Mouse (Mus musculus) inflammation-experienced regulatory T-cells, adult 6 months (primary cell): Measurements from ENCODE around the gene Mvb12b. TPM values are rescaled to one million over a fixed set of nuclear protein-coding genes. Genes with fewer than 3 reads are reported as not detected.

Experiments
- ATAC-seq: one replicate; pipeline ENCODE4 v1.8.0; 2017
- polyA plus RNA-seq, 3 experiments: library from polyadenylated mRNA; unstranded; fragments of 100-300 nt; shearing (Covaris generic); gene quantifications; one replicate each; pipeline ENCODE4 v1.2.1; 2017

Mvb12b gene
- polyA plus RNA-seq, 3 experiments from 2014 or later = 0.80 to 2.0 (median 1.9) TPM

DNA sequence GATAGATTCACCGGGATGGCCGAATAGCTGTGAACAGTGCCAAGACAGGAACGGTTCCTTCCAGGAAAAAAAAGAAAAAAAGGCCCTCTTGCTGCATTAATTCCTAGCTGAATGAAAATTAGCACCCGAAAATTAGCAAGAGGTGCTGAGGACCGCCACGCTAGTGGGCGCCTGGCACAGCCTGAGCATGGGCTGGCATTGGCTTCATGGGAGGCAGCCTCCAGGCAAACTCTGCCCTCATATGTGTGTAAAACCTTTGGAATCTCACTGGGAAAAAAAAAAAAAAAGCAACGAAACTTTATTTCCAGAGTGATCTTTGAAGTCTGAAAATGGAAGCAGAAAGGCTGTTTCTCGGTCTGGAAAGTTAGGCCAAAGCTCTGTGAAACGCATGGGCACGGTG lies 110.7 kb downstream of the Mvb12b start:
- no peak for ATAC-seq

DNA sequence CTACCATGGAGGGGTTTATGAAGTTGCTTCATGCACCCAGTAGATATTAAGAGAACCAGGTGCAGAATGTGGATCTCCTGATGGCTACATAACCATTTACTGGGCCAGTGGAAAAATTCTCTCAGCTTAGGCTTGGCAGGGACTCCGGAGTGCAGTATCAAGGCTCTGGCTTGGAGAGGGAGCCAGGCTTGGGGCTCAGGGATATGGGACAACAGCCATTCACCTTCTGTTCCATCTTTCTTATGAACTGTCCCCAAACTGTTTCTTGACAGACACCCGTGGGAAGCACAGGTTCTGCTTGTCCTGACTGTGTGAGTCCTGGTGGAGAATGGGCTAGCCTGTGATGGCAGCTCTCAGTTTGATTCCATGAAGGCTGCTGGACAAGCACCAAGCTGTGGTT lies 112.9 kb downstream of the Mvb12b start:
- ATAC-seq = no peak

DNA sequence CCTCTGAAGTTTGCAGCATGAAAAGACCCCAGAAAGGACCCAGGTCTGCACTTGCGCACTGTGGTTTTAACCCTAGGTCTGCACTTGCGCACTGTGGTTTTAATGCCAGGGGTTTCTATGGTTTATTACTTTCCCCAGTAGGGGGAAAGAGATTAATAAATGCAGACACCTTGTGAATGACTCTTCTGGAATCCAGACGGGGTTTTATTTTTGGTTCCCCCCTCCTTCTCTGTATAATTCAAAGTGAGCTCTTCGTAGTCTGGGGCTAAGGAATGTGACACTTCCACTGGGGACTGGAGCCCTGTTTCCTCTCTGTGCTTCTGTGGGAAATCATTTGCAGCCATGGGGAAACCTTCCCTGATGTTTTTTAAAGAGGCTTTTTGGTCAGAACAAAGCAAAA lies 113.6 kb downstream of the Mvb12b start:
- no peak for ATAC-seq

DNA sequence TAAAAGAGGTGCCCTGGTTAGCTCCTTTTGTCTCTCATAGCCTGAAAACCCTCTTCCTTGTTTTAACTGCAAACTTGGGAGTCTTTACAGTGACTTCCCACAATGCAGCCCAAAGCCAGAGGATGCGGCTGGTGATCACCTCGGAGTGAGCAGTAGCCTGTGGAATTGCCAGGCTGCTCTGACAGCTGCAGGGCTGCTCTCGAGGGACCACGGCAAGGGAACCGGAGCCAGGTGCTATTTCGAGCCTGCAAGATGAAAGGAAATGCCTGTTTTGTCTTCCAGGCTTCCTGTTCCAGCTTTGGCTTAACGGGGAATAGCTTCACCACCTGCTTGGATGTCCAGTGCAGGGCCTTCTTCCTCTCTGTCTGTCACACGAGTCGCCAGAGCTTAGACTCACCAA lies 115.3 kb downstream of the Mvb12b start:
- ATAC-seq = no peak

DNA sequence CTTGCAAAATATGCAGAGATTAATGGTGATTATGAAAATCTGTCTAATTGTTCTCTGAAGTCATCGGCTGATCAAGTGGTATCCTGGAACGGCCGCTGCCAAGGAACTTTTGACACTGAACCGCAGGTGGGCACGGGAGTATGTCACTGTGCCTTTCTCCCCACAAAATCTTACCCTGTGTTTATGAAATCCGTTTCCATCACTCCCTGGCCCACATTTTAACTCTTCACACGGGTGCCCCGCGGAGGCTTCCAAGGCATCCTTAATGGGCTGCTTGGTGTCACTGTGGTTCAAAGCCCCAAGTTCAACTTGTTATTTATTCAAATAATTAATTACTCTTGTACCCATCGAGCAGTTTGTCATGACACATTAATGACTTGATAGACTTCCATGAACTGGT lies 116.4 kb downstream of the Mvb12b start:
- ATAC-seq = no peak

DNA sequence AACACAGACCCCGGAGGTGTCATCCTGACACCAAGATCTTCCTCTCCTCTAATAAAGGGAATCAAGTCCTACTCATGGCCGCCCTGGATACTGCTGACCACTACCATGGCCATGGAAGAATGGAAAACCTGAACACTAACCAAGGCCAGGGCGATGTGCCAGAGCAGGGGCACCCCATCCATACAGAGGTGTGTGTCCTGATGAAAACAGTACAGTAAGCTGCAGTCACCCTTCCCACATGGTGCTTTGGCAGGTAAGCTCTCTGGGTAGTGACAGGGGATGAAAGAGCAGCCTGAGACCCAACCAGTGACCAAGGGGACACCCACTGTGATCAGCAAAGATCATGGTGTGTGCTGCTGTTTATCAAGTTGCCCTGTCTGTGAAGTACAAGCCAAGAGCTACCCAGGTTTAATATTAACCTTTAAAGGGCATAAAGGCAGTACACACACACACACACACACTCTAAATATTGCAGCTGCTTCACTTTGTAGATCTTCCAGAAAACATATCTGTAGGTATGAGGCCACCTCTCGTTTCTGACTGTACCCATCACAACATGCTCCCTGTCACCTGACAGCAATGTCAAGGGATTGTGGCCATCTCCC lies 117.1 kb downstream of the Mvb12b start:
- no peak for ATAC-seq

DNA sequence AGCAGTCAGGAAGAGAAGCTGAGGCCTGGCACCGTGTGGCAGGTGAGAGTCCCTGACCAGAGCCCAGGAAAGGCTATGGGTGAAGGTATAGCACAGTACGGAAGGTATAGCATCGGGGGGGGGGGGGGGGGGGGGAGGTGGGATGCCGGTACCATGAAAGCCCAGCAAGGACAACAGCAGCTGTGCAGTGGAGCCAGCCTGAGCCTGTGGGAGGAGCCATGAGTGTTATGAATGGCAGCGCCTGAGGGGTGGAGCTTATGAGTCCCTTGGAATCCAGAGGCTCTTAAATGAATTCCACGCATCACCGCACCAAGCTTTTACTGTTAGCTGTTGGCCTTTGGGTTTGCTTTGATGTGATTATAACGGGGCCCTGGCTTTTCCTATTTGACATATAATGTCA lies 123.3 kb downstream of the Mvb12b start:
- ATAC-seq = no peak

DNA sequence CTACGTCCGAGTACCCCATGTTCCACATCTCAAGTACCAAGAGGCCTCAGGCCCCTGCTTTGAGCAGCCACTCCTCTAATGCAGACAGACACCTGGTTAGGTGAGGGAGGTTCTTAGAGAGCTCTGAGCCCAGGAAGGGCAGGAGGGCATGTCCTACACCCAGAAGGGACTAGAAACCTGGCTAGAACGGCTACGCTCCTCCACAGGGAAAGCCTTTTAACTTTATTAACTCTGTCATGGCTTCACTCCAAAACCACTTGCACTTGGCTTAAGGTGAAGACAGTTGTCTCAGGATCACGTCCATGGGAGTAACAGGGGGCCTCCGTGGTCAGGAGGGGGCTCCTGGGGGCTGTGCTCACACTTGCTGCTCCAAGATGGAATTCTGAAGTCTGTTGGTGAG lies 125.5 kb downstream of the Mvb12b start:
- no peak for ATAC-seq

DNA sequence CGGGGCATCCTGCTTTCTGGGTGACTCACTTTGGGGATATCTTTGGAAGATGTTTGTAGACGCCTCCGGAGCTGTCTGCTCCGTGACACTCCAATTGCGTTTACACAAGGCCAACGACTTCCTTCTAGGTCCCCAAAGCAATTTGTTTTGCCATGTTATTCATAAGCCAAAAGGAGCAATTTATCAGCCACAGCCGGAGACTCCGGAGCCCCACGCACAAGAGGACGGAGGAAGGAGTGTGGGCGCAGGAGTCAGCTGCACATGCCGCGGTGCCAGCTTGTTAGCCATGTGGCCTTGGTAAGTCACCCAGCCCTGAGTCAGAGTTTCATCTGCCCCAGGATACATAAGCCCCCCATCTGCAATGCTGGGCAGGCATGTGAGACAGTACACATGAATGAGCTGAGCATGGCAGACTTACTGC lies 127.2 kb downstream of the Mvb12b start:
- no peak for ATAC-seq

DNA sequence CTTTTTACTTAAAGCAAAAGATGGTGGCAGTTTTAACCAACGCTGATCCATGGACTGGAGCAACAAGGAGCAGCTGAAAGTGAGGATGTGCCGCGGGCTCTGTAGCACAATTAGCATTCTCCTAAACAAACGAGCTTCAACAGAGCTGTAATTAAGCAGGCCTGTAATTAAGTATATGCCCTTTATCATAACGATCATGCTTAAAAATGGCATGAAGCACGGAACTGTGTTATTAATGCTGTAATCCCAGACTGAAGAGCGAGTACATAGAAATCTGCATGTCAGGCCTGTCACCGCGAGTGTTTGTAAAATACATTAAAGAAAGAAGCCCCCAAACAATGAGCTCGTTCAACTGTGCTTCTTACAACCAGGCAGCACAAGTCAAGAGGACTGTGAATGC lies 128.3 kb downstream of the Mvb12b start:
- ATAC-seq = no peak

DNA sequence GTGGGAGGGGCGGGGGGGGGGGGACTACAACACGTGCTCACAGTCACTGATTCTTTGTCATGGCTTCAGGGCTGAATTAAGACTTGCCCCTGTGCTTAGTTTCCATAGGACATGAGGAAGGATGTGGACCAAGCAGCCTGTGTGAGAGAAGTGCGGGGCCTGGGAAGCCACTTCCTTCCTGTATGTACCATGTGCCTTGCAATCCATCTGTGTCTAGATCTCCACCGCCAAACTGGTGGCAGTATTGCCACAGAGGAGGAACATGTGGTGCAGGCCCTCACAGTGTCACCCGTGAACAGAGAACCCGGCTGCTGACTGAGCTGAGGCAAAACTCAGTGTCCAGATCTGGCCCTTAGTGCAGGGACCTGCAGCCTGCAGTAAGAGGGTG lies 132.1 kb downstream of the Mvb12b start:
- ATAC-seq = peak; percentile 41

DNA sequence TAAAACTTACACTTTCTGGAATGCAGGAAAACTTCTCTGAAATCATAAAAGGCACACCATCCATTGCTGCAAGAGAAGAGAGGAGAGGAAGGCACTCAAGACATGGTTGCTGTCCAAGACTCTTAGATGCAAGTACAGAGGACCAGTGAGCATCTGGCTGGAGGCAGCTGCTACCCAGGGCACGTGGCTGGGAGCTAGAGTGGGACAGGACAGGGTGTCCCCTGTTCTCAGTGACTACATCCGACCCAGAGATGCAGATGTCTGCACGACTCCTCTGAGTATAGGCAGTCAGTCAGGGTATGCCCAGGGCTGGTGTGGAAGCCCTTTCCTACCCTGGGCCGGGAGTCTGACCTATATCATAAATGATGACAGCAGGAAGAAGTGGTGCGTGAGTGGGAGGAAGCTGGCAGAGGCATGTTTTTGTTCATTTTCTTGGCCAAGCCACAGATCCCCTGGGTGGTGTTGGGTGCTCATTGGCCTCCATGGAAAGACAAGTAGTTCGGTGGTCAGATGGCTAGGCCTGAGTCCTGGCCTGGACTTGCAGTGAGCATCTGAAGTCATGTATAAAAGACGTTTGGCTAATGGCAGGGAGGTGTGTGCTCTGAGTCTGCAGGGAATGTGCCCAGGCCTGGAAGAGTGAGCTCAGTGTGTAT lies 132.6 kb downstream of the Mvb12b start:
- ATAC-seq = no peak

DNA sequence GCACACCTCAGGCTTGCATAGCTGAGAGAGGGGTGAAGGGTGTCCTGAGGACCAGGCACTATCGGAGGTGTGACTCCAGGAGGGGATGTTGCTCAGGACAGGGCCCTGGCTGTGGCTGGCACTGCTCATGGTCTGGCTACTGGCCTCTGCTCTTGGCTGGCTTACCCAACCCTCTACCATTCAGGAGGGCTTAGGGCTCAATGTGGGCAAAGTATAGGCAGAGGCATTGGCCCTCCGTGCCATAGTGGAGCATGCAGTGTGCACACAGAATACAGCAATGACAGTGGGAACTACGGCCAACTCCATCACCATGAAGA lies 133.5 kb downstream of the Mvb12b start:
- ATAC-seq = no peak

DNA sequence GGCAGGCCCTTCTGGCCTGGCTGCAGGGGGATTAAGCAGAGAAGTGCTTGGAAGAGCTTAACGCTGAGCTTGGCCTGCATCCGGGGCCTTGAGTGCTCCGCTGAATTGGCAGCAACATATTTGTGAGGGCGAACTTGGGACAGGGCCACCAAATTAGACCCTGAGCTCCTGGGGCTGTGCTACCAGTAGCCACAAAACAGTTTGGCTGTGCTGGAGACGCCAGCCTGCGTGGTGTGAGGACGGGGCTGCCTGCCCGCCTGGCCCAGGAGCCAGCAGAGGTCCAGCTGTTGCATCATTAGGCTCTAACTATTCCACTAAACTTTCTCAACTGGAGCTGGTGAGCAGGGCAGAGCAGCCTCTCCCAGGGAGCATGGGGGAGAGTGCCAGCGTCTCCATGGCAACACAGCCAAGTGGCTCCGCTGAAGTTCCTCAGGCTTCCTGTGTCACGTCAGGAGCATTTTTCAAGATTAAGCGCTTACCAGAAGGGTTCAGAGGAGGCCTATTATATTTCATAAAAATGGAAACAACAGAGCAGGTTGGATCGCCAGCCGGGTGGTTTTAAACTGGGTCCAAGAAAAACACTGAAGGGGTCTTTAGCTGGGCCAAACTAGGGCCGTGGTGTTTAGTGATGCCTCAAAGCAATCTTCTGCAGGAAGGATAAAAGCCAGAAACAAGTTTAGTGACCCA lies 134.0 kb downstream of the Mvb12b start:
- ATAC-seq = no peak

DNA sequence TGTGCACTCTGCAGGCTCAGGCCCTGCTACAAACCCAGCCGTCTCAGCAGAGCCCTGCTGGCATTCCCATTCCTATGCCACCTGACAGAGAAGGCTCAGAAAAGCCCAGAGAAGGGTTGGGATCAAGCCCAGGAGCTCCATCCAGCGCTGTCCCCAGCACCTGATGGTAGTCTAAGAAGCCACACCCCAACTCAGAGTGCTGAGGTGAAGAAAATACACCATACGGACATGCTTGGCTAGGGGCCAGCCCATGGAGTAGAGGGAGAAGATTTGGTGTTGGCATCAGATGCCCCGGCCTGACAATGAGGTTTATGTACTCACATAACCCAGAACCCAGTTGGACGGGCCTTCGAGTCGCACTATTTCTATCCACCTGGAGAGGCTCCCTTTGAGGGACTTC lies 137.1 kb downstream of the Mvb12b start:
- no peak for ATAC-seq

DNA sequence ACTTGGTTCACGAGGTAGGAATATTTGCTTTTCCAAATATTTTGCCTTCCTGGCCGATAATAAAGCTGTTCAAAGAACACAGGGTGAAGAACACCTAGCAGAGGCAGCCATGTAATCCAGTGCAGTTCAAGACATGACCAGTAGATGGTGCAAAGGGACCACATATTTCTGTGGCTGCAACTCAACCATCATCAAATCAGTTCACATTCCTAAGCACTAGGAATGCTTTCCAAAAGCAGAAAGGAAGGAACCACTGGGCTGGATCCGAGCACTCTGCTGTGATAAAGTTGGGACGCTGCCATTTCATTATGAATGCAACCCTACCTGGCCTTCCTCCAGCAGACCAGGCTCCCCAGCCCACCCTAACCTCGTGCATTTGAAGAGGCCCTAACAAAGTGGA lies 141.3 kb downstream of the Mvb12b start:
- no peak for ATAC-seq

DNA sequence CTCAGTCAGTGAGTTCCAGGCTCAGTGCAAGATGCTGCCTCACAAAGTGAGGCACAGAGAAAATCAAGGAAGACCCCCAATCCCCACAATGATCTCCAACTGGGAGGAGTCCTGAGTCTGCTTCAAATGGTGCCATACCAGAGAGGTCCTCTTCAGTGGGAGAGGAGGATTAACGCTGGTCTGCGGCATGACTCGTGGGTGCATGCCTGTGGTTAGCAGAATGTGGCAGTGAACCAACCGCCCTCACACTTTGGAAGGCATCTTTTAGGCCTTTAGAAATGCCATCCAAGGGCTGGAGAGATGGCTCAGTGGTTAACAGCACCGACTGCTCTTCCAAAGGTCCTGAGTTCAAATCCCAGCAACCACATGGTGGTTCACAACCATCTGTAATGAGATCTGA lies 142.0 kb downstream of the Mvb12b start:
- ATAC-seq = no peak

DNA sequence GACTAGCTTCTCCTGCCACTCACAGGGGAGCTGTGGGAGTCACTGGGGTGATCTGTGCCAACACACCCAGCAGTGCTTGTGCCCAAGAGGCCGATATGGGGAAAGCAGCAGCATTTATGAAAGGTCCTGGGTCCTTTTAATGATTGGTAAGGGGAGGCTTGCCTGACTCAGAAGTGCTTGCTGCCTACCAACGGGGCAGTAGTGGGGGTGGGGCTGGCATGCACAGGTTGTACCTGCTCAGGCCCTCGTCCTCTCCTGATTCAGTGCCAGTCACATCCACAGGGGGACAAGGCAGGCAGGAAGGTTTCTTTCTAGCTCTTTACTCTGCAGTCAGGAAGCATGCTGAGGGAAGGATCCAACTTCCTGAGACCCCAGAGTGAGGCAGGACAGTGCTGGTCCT lies 150.6 kb downstream of the Mvb12b start:
- no peak for ATAC-seq

DNA sequence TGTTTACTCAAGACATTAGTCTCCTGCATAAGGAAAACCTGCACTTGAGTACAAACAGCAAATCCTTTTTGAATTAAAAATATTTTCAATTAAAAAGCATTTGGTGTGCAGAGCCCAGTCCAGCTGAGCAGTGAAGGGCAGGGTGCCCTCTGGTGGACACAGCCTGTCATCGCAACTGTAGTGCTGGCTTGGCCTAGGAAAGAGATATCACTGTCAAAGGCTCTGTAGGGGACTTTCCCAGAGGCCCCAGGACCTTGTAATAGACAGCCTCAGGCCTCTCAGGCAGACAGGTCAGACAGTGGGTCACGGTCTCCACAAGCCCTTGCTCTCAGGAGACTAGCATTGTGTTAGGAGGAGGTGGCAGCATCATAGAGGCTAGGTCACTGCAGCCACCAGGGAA lies 151.0 kb downstream of the Mvb12b start:
- ATAC-seq = peak; percentile 35

DNA sequence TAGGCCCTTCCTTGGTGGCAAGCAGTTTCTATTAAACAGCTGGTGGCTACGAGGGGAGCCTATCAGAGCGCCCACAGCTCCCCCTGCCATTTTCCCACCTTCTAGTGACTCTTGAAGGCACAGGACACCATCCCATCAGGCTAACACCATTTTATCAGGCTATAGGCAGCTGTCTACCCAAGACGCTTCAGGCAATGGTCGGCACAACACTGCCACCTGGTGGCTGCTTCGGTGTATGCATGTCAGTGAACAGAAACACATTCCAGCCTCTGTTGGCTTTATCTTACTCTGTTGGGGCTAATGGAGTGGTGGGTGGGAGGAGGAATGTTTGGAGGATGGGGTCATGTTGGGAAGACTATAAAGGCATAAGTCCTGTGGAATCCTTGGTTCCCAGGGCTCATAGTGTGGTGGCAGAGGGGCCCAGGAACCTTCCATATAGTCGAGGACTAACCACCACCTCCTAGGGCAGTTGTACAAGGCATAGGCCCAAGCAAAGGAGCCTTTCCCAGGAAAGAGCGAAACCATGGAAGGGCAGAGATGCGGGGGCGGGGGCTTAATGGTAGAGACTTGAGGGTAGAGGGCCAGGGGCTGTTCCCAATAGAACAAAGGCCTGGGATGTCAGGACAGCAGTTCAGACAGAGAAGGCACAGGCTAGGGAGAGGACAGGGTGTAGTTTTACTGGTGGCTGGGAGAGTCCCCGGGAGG lies 152.8 kb downstream of the Mvb12b start:
- no peak for ATAC-seq

DNA sequence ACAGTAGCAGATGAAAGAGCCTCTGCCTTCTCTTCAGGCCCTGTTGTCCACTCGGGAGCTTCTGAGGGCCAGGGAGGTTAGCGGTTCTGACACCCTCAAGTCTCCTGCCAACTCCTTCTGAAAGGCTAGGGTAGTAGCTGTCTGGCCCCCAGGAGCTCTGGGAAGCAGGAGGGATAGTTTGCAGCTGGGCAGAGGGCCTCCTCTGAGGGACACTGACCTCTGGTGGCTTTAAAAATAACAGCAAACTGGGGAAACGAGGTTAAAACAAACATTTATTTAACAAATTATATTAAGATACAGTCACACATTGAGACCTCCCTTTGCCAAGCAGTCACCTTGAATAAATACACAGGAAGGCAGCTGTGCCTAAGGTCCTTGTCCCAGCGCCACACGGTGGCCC lies 158.0 kb downstream of the Mvb12b start:
- ATAC-seq = no peak

DNA sequence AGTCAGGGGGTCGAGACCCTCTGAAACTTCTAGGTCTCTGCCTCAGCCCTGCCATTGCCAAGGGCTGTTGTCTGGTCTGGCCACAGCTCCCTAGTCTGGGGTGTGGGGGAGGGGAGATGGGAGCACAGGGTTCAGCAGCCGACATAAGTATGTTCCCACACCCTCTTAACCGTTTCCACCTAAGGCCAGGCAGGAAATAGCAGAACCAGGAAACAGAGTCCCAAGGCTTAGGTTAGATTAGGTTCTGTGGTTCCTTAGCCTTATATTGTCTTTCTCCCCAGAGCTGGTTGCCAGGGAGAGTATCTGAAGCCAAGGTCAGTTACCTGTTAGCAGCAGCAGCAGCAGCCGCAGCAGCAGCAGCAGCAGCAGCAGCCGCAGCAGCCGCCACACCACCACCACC lies 160.5 kb downstream of the Mvb12b start:
- ATAC-seq = no peak

DNA sequence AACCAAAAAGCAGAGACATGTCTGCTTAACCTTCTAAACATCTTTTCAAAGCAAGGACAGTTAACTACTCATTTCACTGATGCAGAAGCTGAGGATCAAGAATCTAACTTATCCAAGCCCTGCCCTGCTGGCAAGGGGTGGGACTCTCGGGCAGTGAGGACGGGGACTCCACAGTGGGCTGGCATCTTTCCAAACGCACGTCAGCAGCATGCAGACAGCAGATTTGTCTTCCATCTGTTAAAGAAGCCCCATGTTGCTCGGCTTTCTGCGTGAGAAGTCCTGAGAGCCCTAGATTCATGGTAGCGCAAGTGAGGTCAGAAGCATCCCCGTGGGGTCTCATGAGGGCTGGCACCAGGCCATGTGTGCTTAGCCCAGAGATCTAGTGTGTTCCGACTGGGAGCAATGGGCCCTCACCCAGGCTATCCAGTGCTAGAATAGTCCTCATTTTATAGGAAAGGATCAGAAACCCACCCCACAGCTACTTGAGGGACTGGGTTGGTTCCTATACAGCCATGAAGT lies 167.3 kb downstream of the Mvb12b start:
- ATAC-seq = no peak
